Mouse (Mus musculus): ENCODE measurements around the gene Hnrnpul1. TPM values are rescaled to one million over a fixed set of nuclear protein-coding genes. Genes with fewer than 3 reads are reported as not detected.

Gene Hnrnpul1
- total RNA-seq, 2 experiments from 2014 or later = 55.3 to 57.2 TPM

DNA sequence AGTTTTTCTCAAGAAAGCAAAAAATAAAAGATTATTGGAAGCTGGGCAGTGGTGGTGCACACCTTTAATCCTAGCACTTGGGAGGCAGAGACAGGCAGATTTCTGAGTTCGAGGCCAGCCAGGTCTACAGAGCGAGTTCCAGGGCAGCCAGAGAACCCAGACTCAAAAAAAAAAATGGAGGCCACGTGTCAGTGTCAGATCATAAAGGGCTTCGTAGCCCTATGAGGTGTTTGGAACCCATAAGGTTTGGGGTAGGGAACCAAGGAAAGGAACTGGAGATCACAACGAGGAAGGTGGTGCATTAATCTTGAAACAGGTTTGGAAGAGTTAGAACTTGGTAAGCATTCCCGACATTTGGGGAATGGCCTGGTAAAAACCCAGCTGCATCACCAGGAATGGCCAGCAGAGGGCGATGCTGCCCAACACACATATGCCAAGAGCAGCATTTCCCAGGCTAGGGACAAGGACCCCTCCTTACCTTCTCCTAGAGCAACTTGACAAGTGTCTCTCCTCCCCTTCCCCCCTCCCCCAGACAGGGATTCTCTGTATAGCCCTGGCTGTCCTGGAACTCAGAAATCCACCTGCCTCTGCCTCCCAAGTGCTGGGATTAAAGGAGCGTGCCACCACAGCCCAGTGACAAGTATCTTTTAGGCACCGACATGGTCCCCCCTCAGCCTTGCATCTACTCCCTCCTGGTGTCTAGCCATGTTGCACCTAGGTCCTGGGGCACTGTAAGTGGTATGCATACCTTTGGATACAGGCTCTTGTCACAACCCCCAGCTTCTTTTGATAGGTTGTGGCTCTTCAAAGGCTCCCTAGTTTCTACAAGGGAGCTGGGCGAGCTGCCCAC lies 34.6 kb downstream of the Hnrnpul1 start:
- DNase-seq = no peak

DNA sequence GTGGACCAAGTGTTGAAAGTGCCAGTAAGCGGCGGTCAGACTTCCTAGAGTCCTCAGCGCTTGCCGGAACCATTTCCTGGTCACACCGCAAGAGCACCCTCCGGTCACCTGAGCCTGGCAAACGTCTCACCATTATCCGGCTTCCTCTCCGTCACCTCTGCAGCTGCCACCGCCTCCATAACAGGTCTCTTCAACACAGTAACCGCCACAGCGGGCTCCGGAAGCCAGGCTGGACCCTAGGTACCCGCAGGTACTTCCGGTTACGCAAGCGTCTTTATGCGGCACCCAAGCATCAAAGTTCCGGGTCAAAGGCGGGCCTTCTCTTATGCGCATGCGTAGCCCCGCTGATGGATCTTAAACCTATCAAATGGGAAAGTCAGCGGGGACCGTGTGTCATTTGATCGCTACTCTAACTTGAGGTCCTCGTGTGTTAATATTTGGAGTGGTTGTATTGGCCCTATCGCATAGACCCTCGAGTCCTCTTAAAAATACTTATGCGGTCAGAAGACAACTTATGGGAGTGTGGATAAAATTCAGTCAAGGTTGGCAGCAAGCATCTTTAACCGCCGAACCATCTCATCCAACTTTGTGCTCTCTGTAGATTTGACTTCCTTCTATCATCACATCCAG lies 35.7 kb downstream of the Hnrnpul1 start, which contains the start of gene Ccdc97:
Ccdc97 (minus strand) TSS at position 301 of the 630 bp plus-strand sequence.
- DNase-seq = peak; percentile 89

DNA sequence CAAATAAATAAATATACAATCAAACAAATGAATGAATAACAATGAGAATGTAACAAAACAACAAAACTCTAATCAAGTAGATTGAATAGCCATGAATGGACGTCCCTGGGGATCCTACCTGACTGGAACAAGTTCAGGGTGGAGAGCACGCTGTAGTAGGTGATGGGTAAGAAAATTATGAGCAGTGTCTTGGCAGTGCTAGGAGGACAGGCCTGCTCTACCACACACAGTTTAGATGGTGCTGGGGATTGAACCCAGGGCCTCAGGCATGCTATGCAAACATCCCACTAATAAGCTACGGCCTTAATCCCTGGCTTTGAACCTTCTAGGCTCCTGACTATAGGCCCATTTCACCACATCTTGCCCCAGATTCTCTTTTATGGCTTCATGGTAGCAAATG lies 37.1 kb downstream of the Hnrnpul1 start:
- no peak for DNase-seq

DNA sequence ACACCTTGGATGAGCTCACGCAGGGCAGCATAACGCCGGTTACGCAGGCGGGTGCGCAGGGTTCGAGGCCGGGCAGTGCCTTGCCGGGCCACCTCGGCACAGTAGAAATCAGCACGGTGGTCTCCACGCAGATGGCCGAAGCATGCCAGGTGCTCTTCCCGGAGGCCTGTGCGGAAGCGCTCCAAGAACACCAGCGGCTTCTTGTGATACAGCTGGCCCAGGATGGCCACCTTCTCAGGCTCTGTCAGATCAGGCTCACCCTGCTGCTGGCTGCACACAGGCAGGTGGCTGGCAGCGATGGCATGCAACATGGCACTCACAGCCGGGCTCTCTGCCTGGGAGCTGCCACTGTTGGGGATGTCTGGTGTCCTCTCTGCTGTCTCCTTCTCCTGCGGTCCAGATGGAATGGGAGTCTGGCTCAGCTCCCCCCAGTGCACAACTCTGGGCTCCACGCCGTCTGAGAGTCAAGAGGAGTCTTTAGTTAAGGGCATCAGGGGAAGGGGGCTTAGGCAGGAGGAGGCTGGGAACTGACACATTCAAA lies 38.8 kb downstream of the Hnrnpul1 start:
- DNase-seq = no peak

DNA sequence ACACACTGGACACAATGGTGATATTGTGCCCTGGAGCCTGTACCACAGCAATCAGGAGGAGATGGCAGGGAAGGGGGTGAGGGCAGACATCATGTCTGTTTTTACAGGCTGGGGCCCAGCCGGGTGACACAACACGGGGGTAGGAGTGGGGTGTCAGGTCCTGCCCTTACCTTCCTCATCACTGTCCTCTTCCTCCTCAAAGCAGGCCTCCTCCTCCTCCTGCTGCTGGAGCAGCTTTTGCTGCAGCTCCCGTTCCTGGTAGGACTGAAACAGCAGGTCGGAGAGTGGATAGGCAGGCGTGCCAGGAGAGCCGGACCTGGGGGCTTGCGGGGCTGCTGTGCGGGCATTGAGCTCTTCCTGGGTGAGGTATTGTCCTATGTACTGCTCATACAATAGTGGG lies 40.0 kb downstream of the Hnrnpul1 start:
- DNase-seq = no peak

DNA sequence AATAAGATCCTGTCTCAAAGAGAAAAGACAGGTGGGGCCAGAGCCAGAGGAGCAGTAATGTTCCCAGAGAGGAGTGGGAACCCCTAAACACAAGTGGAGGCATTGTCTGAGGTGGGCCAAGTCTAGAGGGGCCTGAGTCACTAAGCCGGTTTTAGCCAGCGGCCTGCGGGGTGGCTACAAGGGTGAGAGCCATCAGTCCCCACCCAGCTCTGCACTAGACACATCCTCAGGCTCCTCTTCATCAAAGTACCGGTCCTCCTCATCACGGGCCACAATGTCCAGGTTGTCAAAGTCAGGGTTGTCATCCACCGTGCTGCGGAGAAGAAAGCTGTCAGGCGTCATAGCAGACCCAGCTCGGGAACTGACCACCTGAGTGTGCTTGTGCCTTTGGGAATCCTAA lies 41.8 kb downstream of the Hnrnpul1 start:
- DNase-seq = no peak

DNA sequence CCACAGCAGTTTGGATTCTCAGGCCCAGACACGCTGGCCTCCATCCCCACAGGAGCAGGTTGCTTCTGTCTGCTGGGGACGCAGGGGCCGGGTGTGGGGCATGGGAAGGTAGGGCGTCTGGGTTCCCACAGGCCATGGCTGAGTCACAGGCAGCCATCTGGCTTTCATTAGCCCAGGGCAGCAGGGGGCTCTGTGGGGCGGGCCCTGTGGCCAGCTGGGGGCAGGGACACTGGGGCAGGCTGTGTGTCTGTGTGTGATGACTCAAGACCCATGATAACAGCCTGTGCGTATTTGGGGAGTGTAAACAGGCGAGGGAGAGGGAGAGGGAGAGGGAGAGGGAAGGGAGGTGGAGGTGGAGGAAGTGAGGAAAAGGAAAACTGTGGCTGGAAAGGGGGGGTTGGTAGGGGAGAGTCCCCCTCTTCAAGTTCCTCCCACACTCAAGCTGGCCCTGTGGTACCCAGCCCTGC lies 42.8 kb downstream of the Hnrnpul1 start:
- peak; percentile 74 for DNase-seq

DNA sequence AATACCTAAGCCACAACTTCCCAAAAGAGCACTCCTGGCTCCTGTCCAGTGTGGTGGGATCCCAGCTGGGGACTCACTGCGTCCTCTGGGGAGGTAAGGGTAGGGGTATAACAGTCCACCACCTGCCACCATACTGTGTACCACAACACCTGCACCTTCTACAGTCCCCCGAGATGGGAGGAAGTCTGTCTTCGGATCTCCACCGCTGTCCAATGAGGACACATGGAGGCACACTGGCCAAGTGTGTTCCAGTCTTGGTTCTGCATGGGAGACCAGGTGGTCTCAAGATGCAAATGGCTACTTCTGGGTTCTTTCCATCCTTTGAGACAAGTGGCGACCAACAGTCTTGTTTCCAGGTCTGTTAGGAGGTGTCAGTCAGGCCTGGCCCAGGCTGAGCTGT lies 43.4 kb downstream of the Hnrnpul1 start:
- no peak for DNase-seq

DNA sequence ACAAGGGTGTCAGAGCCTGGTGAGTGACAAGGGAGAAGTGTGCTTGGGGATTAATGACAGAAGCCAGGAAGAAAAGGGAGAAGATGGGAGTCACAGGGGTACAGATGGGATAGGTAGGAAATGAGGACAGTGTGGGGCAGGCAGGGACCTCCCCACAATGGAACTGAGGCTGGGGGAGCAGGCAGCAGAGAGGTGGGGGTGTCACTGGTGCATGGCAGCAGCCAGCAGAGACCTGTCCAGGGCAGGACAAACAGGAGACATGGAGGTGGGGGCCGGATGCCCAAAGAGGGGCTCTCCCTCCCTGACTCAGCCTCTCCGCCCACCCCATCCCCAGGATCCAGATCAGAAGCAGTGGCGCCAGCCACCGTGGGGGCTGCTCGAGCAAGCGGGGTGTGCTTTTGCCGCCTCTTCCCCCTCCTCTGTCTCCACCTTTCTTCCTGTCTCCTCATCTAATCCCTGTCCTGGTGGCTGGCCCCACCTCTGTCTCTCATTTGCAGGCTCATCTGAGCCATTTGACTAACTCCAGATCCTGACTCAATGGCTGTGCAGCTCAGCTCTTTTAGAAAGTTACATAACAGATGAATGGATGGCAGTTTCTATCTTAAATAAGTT lies 43.9 kb downstream of the Hnrnpul1 start:
- DNase-seq = no peak

DNA sequence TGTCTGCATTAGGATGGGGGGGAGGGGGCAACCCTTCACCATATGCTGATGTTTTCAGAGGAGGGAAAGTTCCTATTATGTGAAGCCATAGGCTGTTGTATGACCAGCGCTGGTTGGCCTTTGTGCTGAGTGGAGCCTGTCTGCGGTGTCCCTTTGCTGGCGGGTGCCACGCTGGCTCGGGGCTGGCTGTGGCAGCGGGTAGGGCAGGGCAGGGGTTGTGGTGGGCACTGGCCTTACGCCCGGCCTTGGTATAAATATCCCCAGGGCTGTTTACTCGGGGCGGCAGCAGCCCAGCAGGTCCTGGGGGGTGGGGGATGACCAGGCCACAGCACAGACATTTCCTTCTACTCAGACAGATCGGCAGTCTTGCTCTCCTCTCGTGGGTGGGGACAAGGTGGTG lies 44.6 kb downstream of the Hnrnpul1 start:
- no peak for DNase-seq

DNA sequence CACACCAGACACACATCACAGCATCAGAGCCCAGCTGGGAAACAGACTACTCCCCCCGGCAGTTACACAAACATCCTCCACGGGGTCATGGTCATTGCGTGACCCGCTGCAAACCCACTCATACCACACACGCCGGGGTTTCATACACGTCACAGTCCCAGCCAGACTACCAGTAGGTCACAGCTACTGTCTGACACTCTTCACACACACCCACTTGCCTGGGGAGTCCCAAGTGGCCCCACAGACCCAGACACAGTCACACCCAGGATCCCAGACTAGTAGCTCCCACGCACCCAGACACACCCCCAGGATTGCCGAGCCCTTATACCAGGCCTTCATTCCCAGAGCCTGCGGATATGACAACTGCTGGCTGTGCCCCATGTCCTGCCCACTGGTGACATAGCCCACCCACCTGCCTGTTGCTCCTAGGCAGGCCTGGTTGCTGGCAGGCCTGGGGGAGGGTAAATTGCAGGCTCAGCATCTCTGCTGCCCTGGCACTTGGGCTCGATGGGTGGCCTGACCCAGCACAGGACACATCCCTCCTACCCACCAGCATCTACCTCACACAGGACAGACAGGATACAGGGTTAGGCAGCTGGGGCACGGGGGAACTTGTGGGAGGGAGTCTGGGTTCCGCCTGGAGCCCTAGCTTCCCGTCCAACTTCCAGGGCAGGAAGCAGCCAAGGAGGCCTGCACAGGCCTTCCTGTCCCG lies 46.8 kb downstream of the Hnrnpul1 start:
- peak; percentile 64 for DNase-seq

DNA sequence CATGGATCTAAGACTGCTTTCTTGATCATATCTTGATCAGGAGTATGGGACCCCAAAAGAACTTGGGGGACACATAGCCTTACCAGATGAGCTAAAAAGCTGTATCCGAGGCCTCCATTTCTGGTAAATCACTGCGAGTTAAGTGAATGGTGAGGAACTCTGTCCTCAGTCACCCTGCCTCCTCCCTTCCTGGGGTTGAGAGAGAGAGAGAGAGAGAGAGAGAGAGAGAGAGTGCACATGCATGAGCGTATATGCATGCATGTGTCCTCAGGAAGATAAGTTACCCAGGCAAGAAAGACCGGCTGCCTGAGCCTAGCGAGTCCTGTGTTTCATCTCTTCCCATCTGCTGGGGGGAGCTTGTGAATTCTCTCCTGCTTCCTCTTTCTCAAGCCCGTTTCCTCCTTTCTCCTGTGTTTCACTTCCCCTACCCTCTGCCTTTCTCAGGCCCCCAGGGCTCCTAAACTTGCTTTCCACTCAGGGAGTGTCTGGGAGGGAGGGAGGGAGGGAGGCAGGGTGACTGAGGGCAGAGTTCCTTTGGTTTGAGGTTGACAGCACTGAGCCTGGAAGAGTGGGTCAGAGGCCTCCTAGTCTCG lies 47.9 kb downstream of the Hnrnpul1 start:
- no peak for DNase-seq

DNA sequence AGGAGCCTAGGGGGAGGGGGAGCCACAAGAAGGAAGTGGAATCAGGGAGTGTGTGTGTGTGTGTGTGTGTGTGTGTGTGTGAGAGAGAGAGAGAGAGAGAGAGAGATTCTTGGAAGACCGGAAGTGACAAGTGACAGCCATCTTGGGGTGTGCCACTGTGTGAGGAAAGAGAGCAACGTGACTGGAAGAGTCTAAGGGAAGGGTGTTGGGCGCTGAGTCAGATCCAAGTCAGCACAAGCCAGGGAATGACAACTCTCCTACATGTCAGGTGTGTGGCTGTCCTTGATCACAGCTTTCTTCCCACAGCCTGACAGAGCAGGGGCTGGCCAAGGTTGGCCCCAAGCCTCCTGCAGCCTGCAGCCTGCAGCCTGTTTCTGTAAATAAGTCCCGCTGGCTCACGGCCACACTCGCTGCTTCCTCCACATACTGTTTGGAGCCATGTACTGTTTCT lies 48.7 kb downstream of the Hnrnpul1 start:
- no peak for DNase-seq

DNA sequence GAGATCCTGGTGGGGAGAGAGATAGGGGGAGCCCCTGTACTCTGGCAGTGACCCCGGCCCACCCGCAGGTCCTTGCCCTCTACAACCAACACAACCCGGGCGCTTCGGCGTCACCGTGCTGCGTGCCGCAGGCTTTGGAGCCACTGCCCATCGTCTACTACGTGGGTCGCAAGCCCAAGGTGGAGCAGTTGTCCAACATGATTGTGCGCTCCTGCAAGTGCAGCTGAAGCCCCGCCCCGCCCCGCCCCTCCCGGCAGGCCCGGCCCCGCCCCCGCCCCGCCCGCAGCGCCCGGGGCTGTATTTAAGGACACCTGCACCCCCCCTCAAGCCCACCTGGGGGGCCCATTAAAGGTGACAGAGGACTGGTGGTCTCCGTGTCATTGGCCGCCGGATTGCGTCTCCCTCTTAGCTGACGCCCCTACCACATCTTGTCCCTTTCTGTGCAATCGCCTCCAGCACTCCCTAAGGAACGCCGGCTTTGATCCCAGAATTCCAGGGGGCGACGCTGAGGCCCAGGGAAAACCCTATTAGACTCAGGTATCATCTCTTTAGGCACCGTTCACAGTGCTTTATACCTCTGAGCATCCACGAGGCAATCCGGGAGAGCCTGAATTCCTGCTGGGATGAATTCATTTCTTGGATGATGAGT lies 49.7 kb downstream of the Hnrnpul1 start:
- no peak for DNase-seq

DNA sequence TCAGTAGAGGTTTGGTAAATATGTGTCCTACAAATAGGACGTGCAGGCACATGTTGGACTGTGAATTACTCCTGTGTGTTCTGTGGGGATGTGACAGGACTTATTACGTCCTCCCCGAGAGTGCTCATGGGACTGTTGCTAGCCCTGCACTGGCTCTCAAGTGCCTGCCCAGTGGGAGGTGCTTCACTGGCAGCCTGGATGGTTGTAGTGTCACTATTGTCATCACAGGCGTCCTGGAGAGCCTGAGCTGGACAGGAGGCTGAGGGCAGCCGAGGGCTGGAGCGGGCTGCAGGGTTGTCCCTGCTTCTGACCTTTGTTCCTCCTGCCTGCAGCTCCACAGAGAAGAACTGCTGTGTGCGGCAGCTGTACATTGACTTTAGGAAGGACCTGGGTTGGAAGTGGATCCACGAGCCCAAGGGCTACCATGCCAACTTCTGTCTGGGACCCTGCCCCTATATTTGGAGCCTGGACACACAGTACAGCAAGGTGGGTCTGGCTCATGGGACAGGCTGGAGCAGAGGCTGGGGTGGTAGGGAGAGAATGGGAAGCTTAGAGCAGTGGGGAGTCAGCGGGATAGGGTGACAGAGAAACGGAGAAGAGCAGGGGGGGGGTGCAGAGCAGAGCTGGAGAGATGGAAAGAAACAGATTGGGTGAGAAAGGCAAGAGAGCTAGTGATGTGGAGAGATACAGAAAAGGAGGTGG lies 50.6 kb downstream of the Hnrnpul1 start:
- no peak for DNase-seq

DNA sequence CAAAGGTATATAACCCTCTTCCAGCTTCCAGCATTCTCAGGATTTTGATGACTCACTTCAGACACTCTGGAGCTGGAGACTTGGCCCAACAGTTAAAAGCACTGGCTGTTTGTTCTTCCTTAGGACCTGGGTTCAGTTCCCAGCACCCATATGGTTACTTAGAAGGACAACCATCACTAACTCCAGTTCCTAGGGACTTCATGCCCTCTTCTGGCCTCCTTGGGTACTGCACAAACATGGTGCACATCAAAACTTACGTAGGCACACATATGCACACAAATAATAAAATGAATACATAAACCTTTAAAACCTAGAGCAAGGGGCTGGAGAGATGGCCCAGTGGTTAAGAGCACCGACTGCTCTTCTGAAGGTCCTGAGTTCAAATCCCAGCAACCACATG lies 52.2 kb downstream of the Hnrnpul1 start:
- DNase-seq = no peak

DNA sequence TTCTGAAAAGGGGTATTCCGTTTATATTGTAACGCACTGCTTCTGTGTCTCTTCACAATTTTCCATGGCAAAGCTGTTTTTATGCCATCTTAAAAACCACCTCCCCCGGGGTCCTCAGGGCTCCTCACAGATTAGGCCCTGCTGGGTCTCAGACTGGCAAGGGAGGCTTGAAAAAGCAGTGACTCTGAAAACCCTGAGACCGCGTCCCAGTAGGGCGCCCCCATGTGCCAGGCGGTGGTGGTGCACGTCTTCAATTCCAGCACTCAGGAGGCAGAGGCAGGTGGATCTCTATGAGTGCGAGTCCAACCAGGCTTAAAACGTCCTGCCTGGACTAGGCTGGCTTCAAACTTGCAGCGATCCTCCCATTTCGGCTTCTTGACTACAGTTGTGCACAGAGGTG lies 53.8 kb downstream of the Hnrnpul1 start:
- no peak for DNase-seq

DNA sequence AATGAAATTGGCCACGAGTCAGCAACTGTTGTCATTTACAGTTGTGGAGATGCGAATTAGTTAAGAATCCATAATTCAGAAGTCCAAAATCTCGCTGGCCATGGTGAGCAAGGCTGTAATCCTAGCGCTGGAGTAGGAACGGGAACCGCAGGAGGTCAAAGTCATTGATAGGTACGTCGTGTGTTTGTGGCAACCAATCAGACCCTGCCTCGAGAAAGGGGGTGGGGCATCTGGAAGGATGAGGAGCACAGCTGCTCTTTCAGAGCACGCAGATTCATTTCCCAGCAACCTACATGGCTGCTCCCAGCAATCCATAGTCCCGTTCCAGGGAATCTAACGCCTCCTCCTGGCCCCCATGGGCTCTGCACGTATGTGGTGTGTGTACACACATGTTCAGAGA lies 54.7 kb downstream of the Hnrnpul1 start:
- DNase-seq = no peak

DNA sequence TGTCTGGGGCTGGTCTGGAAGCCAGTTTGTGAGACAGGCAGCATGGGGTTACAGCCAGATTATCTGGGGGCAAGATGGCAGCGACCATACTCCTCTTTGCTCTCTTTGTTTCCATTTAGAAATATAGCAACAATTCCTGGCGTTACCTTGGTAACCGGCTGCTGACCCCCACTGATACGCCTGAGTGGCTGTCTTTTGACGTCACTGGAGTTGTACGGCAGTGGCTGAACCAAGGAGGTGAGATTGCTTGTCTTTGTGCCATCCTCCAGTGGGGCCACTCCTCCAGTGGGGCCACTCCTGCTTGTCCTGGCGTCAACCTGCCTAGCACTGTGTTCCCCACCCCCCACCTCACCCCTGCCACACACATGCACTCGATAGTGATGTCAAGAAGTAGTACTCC lies 60.5 kb downstream of the Hnrnpul1 start:
- DNase-seq = no peak

DNA sequence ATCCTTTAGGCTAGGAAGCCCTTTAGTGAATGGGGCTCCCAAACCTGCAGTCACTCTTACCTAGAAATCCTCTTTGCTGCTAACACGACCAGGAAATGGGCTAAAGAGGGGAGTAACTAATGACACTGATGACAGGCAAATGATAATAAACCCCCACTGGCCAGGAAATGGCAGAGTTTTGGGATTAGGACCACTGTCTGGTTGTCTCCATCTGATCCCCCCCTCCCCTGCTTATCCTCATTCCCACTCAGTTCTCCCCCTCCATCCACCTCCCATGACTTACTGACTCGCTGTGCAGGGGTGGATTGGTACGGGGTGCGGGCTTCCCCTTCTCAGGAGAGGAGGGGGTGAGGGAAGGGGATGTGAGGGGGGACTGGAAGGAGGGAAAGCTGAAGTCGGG lies 64.5 kb downstream of the Hnrnpul1 start:
- no peak for DNase-seq

DNA sequence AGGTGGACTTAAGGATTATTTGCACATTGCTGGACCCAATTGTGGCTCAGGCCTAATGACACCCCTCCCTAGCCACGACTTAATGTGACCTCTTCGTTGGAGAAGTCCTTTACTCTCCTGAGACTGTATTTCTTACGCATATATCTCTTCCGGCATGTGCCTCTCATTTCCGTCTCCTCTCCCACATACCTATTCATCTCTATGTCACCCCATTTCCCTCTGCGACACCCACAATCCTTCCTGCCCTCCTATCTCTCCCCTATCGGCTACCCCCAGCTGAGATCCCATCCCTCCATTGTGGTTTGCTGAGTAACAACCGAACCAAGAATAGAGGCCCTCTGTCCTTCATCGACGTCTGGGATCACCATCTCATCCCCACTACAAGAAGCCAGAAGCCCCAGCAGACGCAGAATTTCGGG lies 64.9 kb downstream of the Hnrnpul1 start:
- DNase-seq = no peak
